21 mouse cellular contexts compared by ENCODE assay signal in the genomic region with DNA sequence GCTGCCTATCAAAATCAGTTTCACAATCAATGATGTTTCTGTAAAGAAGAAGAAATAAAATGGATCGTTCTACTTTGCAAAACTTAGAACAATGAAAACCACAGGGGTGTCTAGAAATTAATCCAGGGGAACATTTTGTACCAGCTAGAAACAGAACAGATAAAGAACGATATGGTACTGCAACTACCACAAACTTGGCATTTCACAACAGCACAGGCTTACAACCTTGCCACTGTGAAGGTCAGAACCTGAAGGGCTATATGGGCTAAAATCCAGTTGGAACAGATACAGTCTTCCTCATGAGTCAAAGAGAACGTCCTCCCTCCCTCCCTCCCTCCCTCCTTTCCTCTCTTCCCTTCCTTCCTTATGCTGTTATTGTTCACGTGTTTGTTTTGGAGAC. TPM values are rescaled to one million over a fixed set of nuclear protein-coding genes. Genes with fewer than 3 reads are reported as not detected.
DNase-seq lines count a peak whose midpoint lies in the region; ATAC-seq lines count a peak whose summit lies in the region.
"Had no signal": no experiment of that assay in that cellular context is flagged by ENCODE, and none has a peak within 500 bp of the region (broad histone marks: within the 10 kb centered on the region; RNA-seq: fewer than 3 reads in every experiment).

No protein-coding gene starts in this region.

- whole genome bisulfite sequencing in forebrain, embryonic 15.5 days, result 74% methylated on average over 4 of the region's 4 CpGs

- H3K9ac ChIP-seq in forebrain, embryonic 15.5 days (replicated peaks), result no peak overlapping the region
- H3K9ac ChIP-seq: embryonic facial prominence, embryonic 12.5 days; forebrain, embryonic 12.5 days; forebrain, postnatal 0 days; heart, embryonic 15.5 days; hindbrain, embryonic 14.5 days; intestine, embryonic 15.5 days had no signal

- H3K36me3 ChIP-seq in forebrain, embryonic 15.5 days, result no peaks in the 10 kb centered on the region
- H3K36me3 ChIP-seq: embryonic facial prominence, embryonic 12.5 days; forebrain, embryonic 12.5 days; heart, embryonic 15.5 days; hindbrain, embryonic 10.5 days; intestine, embryonic 15.5 days had no signal

- H3K4me1 ChIP-seq in forebrain, embryonic 15.5 days, result peaks cover under 1% of the 10 kb centered on the region; the same call in 1 of the 2 replicates

- no peaks in the 10 kb centered on the region for H3K27me3 ChIP-seq in forebrain, embryonic 15.5 days
- H3K27me3 ChIP-seq: embryonic facial prominence, embryonic 12.5 days; forebrain, embryonic 12.5 days; intestine, embryonic 15.5 days had no signal

- H3K4me3 ChIP-seq in forebrain, embryonic 15.5 days, result no peak overlapping the region
- H3K4me3 ChIP-seq: embryonic facial prominence, embryonic 12.5 days; forebrain, embryonic 12.5 days; heart, embryonic 15.5 days; hindbrain, embryonic 10.5 days; intestine, embryonic 15.5 days had no signal

- no peak for ATAC-seq in forebrain, embryonic 15.5 days (replicated peaks)
- ATAC-seq: forebrain, postnatal 0 days; intestine, embryonic 15.5 days had no signal

- intact Hi-C loops in heart, postnatal 14 days (cut with DNase I), result no loop called here

- H3K4me2 ChIP-seq in forebrain, embryonic 15.5 days (replicated peaks), result no peak overlapping the region
- H3K4me2 ChIP-seq: embryonic facial prominence, embryonic 12.5 days; forebrain, embryonic 12.5 days; heart, embryonic 11.5 days; heart, embryonic 15.5 days; hindbrain, embryonic 14.5 days; intestine, embryonic 15.5 days had no signal

- DNase-seq in adrenal gland, adult 2 months, result peak; percentile 63
- no peak for DNase-seq in adrenal gland, postnatal 25 days
- DNase-seq in heart, adult 8-10 months (ENCODE audit: low spot score), result peak; percentile 13
- DNase-seq in heart, postnatal 14 days, result no peak
- peak; percentile 39 for DNase-seq in adrenal gland, postnatal 10 days
- peak; percentile 99 for DNase-seq in fat pad, adult 2 months (ENCODE audit: extremely low read depth, low read depth, low spot score)
- DNase-seq: cerebellum, adult 11-12 months; cerebellum, adult 9-10 months; cerebellum, postnatal 25 days; forebrain, postnatal 0 days; gastrocnemius, postnatal 14 days; kidney, adult 18-20 months had no signal

- no peaks in the 10 kb centered on the region for H3K9me3 ChIP-seq in forebrain, embryonic 15.5 days
- H3K9me3 ChIP-seq: embryonic facial prominence, embryonic 12.5 days; forebrain, embryonic 12.5 days; heart, embryonic 15.5 days; hindbrain, embryonic 10.5 days; intestine, embryonic 15.5 days had no signal

- no peak overlapping the region for H3K27ac ChIP-seq in forebrain, embryonic 15.5 days (replicated peaks)
- H3K27ac ChIP-seq: embryonic facial prominence, embryonic 12.5 days; forebrain, embryonic 12.5 days; heart, embryonic 15.5 days; hindbrain, embryonic 10.5 days; hindbrain, embryonic 14.5 days; intestine, embryonic 15.5 days had no signal

RNA-seq across cellular contexts. Expression of a gene that starts 28.4 kb away (rescaled TPM):
- total RNA-seq in adrenal gland, adult 2 months (2021), result 10 to 100 TPM; 43.5 to 44.5 TPM
- 14.8 and 15.2 TPM in 2 replicates for polyA plus RNA-seq in adrenal gland, adult 2 months (2012; rRNA removed)
- total RNA-seq in adrenal gland, postnatal 25 days (2021), result 57.6 and 66.2 TPM in 2 replicates
- 10 to 100 TPM; 18.3 to 22.9 (median 22.5) TPM for total RNA-seq in heart, adult 8-10 months (2022)
- total RNA-seq in heart, postnatal 14 days (2021), result 10 to 100 TPM; 27.0 to 29.3 TPM
- 10 to 100 TPM; 45.4 to 57.6 TPM for total RNA-seq in adrenal gland, postnatal 10 days (2021)
- 84.5 and 87.9 TPM in 2 replicates for polyA plus RNA-seq in forebrain, embryonic 15.5 days (2015; fragmentation: Nextera tagmentation; extraction: Ambion mirVana)

RNA-seq across cellular contexts. Expression of a gene that starts 36.7 kb away (rescaled TPM):
- 10 to 100 TPM; 16.7 to 21.2 TPM for total RNA-seq in adrenal gland, adult 2 months (2021)
- polyA plus RNA-seq in adrenal gland, adult 2 months (2012; rRNA removed), result 5.4 and 5.5 TPM in 2 replicates
- 18.0 and 18.4 TPM in 2 replicates for total RNA-seq in adrenal gland, postnatal 25 days (2021)
- total RNA-seq in heart, adult 8-10 months (2022), result 10 to 100 TPM; 17.8 to 21.2 (median 19.7) TPM
- 10 to 100 TPM; 11.0 to 12.4 TPM for total RNA-seq in heart, postnatal 14 days (2021)
- 10 to 100 TPM; 24.7 to 32.1 TPM for total RNA-seq in adrenal gland, postnatal 10 days (2021)
- 2.0 and 2.4 TPM in 2 replicates for polyA plus RNA-seq in forebrain, embryonic 15.5 days (2015; fragmentation: Nextera tagmentation; extraction: Ambion mirVana)
- total RNA-seq: MEL had no signal

Comparison
In these comparisons a context has a peak if more than half of its experiments do, and no peak if none do; other contexts are left out.
1. DNase-seq: peak in adrenal gland, adult 2 months (single experiment), heart, adult 8-10 months (single experiment), adrenal gland, postnatal 10 days (single experiment) and fat pad, adult 2 months (single experiment); none in adrenal gland, postnatal 25 days (single experiment) and heart, postnatal 14 days (0 of 2).